Mouse (Mus musculus) liver, embryonic 14.5 days (tissue): Measurements from ENCODE around the gene Arl15.

ENCODE experiments used
- CTCF ChIP-seq: IDR thresholded peaks from 2 replicates; pipeline ENCODE4 v1.5.1; 2016; ENCODE audit warnings: antibody characterized with exemption, low read depth, control low read depth
- EP300 ChIP-seq: IDR thresholded peaks from 2 replicates; pipeline ENCODE4 v1.6.1; 2016; ENCODE audit warnings: antibody characterized with exemption, low read depth

DNA sequence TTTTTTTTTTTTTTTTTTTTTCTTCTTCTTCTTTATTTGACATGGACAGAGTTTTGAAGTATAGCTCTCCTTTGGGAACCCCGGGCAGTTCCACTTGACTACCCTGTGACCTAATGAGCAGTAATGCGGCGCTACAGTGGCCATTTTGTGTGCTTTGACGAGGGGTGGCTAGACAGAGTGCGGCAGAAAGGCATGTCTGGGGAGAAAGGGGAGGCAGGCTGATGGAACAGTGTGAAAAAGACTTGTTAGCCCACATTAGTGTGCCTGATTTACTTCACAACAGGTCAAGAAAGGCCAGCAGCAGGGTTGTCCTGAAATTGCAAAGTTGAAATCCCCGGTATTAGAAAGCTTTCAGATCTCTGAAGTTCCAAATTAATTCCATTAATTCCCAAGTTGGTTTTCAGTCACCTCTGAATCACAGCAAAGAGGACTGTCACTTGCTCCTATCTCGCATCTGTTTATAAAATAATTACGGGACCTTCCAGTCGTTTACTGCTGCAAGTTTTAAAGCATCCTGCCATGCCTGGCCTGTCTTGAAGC is 187.2 kb downstream of the Arl15 start:
- no peak for TF ChIP-seq CTCF
- no peak for TF ChIP-seq EP300
